Mouse (Mus musculus) layer of hippocampus, postnatal 14 days (tissue): ENCODE data around the gene Uqcrh. TPM values are rescaled to one million over a fixed set of nuclear protein-coding genes. Genes with fewer than 3 reads are reported as not detected.

Experiments
- DNase-seq, 2 experiments: peaks; one replicate each; pipeline ENCODE4 v3.0.0; 2021 to 2022; ENCODE audit warnings: low spot score in 2 of 2, mixed read lengths in 1 of 2
- total RNA-seq, 2 experiments: library from RNA; stranded (reverse); gene quantifications; 2 replicates each; pipeline ENCODE4 v1.2.3; 2021

The Uqcrh gene
- total RNA-seq, 2 experiments from 2014 or later: 428 to 464 TPM

DNA sequence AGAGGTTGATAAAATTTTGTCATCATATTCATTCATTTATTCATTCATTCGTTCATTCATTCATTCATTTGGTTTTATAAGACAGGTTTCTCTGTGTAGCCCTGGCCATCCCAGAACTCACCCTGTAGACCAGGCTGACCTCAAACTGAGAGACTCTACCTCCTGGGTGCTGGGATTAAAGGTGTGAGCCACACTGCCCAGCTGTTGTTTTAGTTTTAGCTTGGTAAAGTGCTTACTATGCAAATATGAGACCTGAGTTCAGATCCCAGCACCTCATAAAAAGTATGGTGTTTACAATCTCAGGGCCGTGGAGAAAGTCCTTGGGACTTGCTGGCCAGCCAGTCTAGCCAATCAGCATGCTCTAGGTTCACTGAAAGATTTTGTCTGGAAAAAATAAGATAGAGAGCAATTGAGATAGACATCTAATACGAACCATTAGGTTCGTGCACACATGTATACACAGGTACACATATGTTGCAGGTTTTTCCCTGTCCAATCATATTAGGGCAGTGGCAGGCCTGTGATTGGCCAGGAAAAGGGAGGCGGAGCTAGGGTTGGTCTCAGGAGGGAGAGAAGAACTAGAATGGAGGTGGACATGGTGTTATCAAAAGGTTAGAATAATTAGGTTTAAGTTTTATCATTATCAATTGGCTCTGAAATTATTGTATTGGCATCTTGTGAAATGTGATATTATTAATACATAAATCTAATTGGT lies 15.7 kb downstream of the Uqcrh start:
- DNase-seq: no peak

DNA sequence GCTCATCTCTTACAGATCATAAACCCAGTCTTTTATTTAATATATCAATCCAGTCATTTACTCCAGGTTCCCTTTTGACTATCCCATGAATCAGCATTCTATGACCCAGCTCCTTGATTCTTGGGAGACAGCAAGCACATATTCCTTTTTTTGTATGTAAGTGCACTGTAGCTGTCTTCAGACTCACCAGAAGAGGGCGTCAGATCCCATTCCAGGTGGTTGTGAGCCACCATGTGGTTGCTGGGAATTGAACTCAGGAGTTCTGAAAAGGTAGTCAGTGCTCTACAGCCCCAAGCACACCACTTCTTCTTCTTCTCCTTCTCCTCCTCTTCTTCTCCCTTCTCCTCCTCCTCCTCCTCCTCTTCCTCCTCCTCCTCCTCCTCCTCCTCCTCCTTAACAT lies 17.3 kb downstream of the Uqcrh start:
- no peak for DNase-seq

DNA sequence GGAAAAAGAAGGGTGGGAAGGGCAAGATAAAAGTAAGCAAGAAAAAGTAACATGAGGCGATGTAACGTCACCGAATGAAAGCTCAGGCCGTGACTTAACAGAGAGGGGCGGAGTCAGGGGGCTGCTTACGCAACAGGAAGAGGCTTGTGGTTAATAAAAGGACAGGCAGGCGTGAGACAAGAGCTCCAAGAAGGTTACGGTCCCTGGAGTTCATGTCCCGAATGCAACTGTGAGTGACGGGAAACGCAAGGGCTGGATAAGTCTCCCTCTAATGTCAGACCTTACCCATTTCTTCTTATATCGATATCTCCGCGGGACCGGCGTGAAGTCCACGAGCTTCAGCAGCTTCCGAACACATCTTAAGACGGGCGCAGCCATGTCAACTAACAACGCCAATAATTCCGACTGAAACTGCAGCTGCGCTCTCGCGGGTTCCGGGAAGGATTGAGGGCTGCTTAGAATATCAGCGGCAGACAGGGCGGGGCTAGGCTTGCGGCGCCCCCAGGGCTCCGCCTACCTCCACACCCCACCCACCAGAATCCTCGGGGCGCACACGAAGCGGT lies 21.4 kb downstream of the Uqcrh start, which contains the start of gene Nsun4:
Gene Nsun4, minus strand, starts transcription at position 478 of the 563 bp plus-strand sequence.
- peak; percentile 83 to 88 for DNase-seq

DNA sequence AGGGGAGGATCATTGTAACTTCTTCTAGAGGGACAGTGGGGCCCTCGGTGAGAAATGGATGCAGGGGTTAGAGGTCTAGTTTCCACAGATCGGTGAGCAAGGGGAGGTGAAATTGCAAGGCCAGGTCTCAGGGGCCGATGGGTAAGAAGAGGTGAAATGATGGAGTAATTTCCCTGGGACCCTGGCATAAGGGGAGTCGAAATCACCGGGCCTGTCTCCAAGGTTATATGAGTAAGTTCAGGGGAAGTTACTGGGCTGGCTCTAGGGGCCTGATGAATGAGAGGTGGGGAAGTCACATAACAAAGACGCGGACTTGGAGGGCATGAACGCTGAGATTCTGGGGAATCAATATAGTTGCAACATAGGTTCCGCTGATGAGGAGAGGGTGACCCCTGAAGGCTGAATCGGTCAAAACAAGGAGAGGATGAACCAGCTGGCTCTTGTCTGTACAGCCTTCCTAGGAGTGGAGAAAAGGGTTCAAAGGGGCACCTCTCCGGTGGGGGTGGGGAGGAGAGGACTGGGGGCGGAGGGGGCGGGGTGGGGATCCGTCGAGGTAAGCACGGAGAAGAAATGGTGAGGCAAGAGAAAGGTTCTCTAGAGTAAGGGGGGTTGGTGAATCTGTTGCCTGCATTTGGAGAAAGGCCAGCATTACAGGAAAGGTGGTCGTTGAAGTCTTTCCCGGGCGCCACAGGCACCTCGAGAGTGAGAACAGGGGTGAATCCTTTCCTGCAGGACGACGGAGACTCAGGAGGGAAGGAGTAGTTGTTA lies 22.2 kb downstream of the Uqcrh start:
- DNase-seq: no peak

DNA sequence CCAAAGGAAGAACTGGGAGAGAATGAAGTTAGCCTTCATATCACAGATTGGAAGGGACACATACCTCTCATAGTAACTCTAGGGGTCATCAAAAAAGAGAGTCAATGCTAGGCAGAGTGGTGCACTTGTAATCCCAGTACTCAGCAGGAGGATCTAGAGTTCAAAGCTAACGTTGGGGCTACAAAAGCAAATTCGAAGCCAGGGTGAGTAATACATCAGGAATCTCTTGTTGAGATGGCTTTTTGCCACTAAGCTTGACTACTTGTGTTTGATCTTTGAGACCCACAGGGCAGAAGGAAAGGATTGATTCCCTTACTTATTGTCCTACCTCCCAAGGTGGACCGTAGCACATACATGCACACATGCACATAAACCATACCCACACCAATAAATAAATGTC lies 25.7 kb downstream of the Uqcrh start:
- no peak for DNase-seq

DNA sequence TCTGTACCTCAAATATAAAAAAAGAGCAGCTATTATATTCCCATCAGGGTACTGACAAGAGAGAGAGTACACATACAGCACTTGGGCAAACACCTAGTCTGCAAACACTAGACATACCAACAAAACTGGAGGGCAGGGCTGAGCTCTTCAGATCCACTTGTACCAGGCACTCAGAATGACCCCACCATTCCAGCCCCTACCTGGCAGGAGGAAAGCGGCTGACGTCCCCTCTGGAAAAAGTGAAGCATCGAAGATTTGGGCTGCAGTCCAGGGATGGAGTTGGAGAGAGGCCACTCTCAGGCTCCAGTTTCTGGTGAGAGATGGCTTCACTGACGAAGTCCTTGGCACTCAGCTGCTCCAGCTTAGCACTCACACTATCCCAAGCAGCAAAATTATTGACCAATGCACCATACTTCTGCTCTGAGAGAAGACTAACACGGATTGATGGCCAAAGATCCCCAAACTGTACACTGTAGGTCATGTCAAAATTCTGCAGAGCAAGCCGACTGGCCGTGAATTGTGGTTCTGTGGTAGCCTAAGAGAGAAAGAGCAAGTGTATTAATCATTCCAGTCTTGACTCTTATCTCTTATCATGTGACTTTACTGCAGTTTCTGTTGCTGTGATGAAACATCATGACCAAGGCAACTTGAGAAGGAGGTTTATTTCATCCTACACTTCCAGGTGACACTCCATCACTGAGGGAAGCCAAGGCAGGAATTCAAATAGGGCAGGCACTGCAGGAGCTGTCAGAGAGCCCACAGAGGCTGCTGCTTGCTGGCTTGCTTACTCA lies 26.5 kb downstream of the Uqcrh start:
- DNase-seq: no peak

DNA sequence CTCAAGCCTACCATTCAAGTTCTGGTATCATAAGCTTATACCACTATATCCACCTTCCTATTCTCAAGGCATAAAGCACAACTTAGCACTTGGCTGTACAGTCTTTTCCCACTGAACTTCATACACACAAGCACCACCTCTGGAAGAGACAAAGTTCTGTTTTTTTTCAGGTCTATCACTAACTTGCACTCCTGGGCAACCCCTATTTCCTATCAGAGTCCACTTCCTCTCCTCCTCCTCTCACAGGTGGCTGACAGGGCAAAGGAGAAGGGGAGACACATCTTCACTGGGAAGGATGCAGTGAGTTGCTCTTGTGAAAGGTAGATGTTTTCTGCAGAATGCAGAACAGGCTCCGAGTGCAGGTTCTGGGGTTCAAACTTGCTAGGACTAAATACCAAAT lies 27.2 kb downstream of the Uqcrh start:
- DNase-seq: no peak

DNA sequence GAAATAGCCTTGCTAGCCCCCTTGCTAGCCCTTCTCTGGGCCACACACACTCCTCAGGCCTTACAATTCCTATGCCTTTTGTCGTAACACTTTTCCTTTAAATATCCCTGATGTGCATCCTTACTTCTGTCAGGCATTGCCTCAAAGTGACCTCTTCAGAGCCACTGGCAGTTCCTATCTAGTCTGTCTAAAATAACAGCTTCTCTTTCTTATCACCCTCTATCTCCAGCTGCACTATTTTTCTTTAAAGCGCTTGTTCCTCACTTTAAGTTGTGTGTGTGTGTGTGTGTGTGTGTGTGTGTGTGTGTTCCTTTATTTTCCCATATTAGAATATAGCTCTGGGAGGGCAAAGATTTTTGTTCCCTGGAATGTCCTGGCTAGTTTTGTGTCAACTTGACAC lies 28.3 kb downstream of the Uqcrh start:
- DNase-seq: no peak

DNA sequence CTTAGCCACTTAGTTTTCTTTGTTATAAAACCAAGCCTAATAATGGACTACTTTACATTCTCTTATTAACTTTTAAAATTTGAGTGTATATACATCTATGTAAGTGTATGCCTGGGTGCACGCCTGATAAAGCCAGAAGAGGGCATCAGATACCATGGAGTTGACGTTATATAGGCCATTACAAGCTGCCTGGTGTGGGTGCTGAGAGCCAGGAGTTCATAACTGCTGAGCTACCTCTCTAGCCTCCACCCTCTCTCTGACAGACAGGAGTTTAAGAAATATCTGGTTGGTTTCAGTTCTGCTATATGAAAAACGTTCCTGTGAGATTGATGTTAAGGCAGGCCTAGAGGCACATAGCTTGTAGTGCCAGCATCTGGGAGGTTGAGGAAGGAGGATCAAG lies 32.7 kb downstream of the Uqcrh start:
- no peak for DNase-seq

DNA sequence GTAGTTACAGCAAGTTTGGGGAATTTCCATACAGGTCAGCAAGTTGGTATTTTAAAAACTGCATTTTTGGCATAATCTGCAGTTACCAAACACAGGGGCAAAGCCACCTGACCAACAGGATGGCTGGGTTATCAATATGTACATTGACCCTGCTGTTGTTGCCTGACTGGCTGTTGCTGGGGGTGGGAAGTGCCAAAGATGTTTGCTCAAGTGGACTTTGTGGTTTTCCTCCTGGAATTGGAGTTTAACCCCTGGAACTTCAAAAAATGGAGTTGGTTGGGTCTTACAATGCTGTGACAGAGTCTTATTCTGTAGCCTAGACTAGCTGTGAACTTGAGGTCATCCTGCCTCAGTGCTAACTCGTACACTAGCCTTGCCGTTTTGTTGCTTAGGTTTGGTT lies 34.4 kb downstream of the Uqcrh start:
- DNase-seq: no peak

DNA sequence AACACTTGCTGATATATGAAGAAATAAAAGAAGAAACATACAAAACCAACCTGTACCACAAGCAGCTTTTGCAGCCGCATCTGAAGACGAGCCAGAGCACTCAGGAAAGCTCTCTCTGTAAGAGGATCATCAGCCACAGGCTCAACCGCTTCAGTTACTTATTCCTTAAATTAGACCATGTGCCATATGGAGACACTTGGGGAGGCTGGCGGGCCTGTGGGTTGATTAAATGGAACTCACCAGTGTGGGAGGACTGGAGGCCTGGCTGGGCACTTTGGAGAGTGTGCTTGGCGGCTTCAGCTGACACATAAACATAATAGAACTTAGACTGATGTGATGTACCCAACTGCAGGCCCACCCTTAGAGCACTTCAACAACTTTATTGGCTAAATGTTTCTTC lies 41.5 kb downstream of the Uqcrh start:
- no peak for DNase-seq

DNA sequence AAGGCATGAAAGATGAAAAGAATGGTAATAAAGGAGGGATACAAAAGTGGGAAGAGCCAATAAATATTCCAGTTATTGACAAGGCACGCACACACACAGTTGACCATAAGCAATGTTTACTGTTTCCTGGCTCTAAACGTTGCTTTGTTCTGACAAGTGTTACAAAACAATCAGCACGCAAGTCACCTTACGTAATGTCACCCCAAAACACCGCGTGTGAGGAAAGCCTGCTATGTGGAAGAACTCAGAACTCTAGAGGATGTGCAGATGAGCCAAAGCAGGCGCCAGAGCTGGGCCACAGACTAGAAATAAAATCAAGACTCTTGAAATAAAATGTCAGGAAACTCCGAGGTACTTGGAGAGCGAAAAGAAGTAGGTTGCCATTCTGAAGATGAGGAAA lies 42.0 kb downstream of the Uqcrh start:
- no peak for DNase-seq

DNA sequence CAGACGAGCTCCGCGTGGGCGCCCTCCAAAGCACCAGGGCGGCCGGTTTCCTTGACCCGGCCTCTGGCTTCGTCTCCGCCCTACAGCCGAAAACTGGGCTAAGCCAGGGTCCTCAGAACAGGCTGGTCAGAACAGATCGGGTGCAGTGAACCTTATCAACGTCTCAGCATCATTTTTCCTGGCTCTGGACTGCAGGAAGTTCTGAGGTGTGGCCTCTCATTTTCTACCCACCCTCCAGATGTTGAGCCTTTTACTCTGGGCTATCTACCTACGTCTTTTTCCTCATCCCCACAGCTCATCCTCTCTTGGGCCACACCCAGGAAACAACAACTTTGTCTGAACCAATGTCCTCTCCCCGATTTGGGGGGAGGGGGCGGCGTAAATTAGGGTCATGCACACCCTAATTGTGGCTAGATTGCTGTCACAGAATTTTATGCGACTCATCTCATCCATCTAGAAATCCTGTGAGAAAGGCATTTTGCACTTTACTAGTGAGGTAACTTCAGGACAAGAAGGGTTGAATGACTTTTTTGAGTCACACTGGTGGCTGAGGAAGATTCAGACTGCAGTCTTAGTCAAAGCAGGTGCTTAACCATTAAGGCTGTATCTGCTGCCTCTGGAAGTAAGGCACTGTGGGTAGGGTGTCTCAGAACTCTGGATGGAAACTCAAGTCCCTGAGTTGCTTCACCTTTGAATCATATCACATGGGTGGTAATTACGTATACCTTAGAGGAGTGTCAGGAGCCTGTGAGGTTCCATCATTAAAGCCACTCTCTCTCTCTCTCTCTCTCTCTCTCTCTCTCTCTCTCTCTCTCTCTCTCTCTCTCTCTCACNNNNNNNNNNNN lies 56.7 kb downstream of the Uqcrh start, which contains the start of gene Faah:
Gene Faah, minus strand, starts transcription at position 25 of the 845 bp plus-strand sequence.
- DNase-seq: no peak

DNA sequence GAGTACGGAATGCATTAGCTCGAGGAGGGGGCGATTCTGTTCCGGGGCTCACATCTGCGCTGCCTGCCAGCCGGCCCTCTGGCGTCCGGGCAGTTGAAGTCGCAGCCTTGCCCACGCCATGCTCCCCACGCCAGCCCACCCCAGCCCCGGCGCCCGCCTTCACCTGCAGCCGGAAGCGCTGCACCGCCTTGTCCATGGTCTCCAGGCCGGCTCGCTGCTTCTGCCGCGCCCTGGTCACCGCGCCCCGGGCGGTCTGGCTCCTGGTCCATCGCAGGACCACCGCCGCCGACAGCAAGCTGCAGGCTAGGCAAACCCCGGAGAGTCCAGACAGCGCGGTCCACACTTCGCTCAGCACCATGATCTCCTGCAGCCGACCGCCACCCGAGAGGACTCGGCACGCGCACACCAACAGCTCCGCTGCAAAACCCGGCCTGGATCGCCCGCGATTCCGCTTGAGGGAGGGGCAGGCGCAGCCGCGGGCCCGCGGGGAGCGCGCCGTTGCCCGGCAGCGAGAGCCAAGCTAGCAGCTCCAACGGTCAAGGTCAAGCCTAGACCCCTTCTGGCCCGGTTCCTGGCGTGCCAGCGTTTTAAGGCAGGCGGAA lies 57.5 kb downstream of the Uqcrh start:
- DNase-seq: peak; percentile 72 to 74

Other genes starting within 250 kb of the Uqcrh start
- 1 to 10 TPM; 3.9 TPM for gene Mob3c, start 247.0 kb downstream of the Uqcrh start, total RNA-seq
- gene Mknk1, start 235.9 kb downstream of the Uqcrh start, total RNA-seq: 10 to 100 TPM; 42.8 to 46.9 TPM
- gene Kncn, start 190.7 kb downstream of the Uqcrh start, total RNA-seq: under 1 TPM; 0.26 to 0.55 TPM
- gene 6430628N08Rik, start 184.4 kb downstream of the Uqcrh start, total RNA-seq: not detected
- gene Dmbx1, start 135.1 kb downstream of the Uqcrh start, total RNA-seq: under 1 TPM; 0.14 to 0.21 TPM
- gene Faah, start 57.1 kb downstream of the Uqcrh start, total RNA-seq: 100 to 1,000 TPM; 123 to 126 TPM
- 10 to 100 TPM in 1 of 2 experiments, 1 to 10 TPM in 1; 9.0 to 10.8 TPM for gene Nsun4, start 21.2 kb downstream of the Uqcrh start, total RNA-seq
- gene Lrrc41, start 198 bp upstream of the Uqcrh start, total RNA-seq: 10 to 100 TPM; 46.9 to 49.4 TPM
- gene Rad54l, start 48.6 kb upstream of the Uqcrh start, total RNA-seq: 1 to 10 TPM; 1.2 TPM
- gene Pomgnt1, start 48.8 kb upstream of the Uqcrh start, total RNA-seq: 10 to 100 TPM; 71.8 to 72.1 TPM
- 10 to 100 TPM; 18.2 to 23.8 TPM for gene Lurap1, start 76.3 kb upstream of the Uqcrh start, total RNA-seq
- gene Tspan1, start 92.5 kb upstream of the Uqcrh start, total RNA-seq: not detected
- gene 1700042G07Rik, start 98.3 kb upstream of the Uqcrh start, total RNA-seq: not detected
- 1 to 10 TPM in 1 of 2 experiments, not detected in 1; 1.4 TPM for gene Gm49337, start 98.3 kb upstream of the Uqcrh start, total RNA-seq
- gene Pik3r3, start 146.5 kb upstream of the Uqcrh start, total RNA-seq: 10 to 100 TPM; 53.3 to 56.1 TPM